Mouse (Mus musculus): ENCODE data around the gene 1700016K19Rik. TPM values are rescaled to one million over a fixed set of nuclear protein-coding genes. Genes with fewer than 3 reads are reported as not detected.

Gene 1700016K19Rik
- polyA plus RNA-seq, 1 experiment from 2014 or later = 2.6 TPM

DNA sequence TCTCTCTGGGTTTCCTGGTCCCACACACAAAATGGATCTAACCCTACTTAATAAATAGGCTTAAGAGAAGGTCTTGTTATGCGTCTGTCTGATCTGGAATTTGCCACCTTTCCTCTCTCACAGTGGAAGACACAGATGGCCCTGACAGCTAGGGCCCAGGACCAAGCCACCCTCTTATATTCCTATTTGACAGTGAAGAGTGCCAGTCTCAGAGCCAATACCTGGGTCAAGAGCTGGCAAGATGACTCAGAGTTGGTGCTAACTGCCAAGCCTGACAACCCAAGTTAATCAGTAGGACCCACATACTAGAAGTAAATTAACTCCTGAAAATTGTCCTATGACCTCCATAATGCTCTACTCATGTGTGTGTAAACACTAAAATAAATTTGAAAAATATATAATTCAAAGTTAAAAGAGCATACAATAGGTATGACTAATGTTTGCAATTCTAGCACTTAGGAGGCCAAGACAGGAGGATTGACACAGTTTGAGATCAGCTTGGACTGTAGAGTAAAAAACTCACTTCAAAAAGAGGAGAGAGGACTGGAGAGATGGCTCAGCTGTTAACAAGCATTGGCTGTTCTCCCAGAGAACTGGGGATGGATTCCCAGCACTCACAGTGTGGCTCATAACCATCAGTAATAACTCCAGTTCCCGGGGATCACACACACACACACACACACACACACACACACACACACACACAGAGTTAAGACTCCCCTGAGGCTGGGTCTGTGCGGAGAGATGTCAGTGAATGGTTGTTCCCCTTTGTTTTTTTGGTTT, 39.8 kb downstream of the 1700016K19Rik start:
- 94% methylated on average over 3 of the region's 3 CpGs for WGBS
- Histone ChIP-seq H3K27ac (ENCODE audit: low read length) (no peak overlapping the region), H3K4me2 (ENCODE audit: low read depth, low read length) (no peak overlapping the region), H3K9me3 (ENCODE audit: control insufficient read depth, low read length) (no peaks in the 10 kb centered on the region), H3K4me3 (ENCODE audit: low read length) (no peak overlapping the region), H3K36me3 (ENCODE audit: control insufficient read depth, insufficient read depth, low read length) (no peaks in the 10 kb centered on the region), H3K27me3 (replicated peaks; ENCODE audit: control insufficient read depth, insufficient read depth, low read length) (no peaks in the 10 kb centered on the region), H3K4me1 (ENCODE audit: control insufficient read depth, insufficient read depth, low read length) (peaks cover 13% of the 10 kb centered on the region; the same call in 1 of the 2 replicates), H3K9ac (ENCODE audit: low read depth, low read length) (no peak overlapping the region)
- no peak for ATAC-seq

DNA sequence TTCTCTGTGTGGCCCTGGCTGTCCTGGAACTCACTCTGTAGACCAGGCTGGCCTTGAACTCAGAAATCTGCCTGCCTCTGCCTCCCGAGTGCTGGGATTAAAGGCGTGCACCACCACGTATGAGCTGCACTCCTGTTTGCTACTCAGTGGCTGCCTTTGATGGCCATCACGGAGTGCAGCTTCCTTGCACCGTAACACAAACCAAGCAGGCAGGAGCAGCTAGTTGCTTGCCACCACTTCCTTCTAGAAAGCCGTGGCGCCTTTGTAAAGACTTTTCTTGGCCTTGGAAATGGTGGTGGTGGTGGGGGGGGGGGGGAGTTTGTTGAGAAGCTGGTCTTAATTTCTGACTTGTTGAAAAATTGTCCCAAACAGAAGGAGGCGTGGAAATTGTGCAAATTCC, 40.4 kb downstream of the 1700016K19Rik start:
- H3K4me3 ChIP-seq (ENCODE audit: low read length) = no peak overlapping the region
- H3K4me1 ChIP-seq (ENCODE audit: control insufficient read depth, insufficient read depth, low read length) = peaks cover 15% of the 10 kb centered on the region; the same call in 1 of the 2 replicates
- no peak overlapping the region for H3K9ac ChIP-seq (ENCODE audit: low read depth, low read length)
- H3K36me3 ChIP-seq (ENCODE audit: control insufficient read depth, insufficient read depth, low read length) = no peaks in the 10 kb centered on the region
- 85% methylated on average over 8 of the region's 8 CpGs for WGBS
- H3K4me2 ChIP-seq (ENCODE audit: low read depth, low read length) = no peak overlapping the region
- no peak overlapping the region for H3K27ac ChIP-seq (ENCODE audit: low read length)
- ATAC-seq = no peak
- H3K9me3 ChIP-seq (ENCODE audit: control insufficient read depth, low read length) = no peaks in the 10 kb centered on the region
- H3K27me3 ChIP-seq (replicated peaks; ENCODE audit: control insufficient read depth, insufficient read depth, low read length) = no peaks in the 10 kb centered on the region

DNA sequence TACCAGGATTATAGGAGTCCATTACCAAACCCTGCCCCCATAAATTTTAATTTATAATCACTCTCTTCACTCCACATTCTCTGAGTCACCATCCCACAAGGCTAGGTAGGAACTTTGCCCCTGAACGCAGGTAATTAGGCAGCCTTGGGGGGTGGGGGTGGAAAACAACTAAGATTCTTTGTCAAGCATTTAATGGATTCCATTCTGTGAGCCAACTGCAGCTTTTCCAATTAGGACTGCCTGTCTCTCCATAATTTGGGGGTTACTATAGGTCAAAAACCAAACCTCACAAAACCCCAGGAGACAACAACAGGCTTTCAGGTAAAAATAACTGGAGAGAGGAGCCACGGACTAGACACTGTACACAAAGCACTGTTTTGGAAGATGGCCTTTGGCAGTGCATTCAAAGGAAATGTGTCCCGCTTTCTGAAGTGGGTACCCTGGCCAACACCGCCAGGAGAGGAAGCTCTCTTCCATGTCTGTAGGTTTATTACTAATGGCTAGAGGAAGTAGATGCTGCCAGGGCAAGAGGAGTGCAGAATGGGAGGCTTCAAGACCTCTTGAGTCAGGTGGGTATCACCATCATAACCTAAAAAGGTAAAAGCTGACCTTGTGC, 41.2 kb downstream of the 1700016K19Rik start:
- Histone ChIP-seq H3K36me3 (ENCODE audit: control insufficient read depth, insufficient read depth, low read length) (no peaks in the 10 kb centered on the region), H3K9ac (ENCODE audit: low read depth, low read length) (no peak overlapping the region), H3K4me3 (ENCODE audit: low read length) (no peak overlapping the region), H3K27me3 (replicated peaks; ENCODE audit: control insufficient read depth, insufficient read depth, low read length) (no peaks in the 10 kb centered on the region), H3K9me3 (ENCODE audit: control insufficient read depth, low read length) (no peaks in the 10 kb centered on the region), H3K27ac (ENCODE audit: low read length) (no peak overlapping the region), H3K4me2 (ENCODE audit: low read depth, low read length) (no peak overlapping the region), H3K4me1 (ENCODE audit: control insufficient read depth, insufficient read depth, low read length) (peaks cover 15% of the 10 kb centered on the region; the same call in 1 of the 2 replicates)
- ATAC-seq = no peak
- 78% methylated on average over 4 of the region's 4 CpGs for WGBS

DNA sequence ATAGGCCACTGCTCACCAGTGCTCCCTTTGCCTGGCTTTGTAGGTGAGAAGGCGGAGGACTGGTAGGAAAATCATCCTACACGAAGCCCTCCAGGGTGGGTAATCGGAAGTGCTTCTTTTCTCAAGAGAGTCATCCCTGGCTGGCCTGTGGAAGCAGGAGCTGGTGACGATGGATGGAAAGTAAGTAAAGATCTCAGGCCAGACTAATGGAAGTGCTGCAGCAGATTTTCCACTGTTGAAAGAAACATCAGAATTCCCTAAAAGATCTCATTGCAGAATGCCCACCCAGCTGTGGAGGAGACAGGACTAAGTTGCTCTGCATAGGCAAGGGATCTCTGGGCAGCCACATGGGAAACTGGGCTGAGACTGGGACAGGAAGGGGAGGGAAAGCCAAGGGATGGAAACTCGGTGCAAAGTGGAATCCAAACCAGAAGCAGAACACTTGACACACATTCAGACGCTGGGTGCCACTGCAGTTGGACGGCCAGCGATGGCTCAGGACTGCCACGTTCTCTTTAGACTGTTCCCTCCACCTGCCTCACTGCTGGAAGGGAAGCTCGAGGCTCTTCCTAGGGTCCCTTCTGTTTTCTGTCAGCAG, 42.4 kb downstream of the 1700016K19Rik start:
- Histone ChIP-seq H3K4me1 (ENCODE audit: control insufficient read depth, insufficient read depth, low read length) (peaks cover 15% of the 10 kb centered on the region; the same call in 1 of the 2 replicates), H3K4me2 (ENCODE audit: low read depth, low read length) (no peak overlapping the region), H3K9ac (ENCODE audit: low read depth, low read length) (no peak overlapping the region), H3K36me3 (ENCODE audit: control insufficient read depth, insufficient read depth, low read length) (no peaks in the 10 kb centered on the region), H3K27me3 (replicated peaks; ENCODE audit: control insufficient read depth, insufficient read depth, low read length) (no peaks in the 10 kb centered on the region), H3K9me3 (ENCODE audit: control insufficient read depth, low read length) (no peaks in the 10 kb centered on the region), H3K4me3 (ENCODE audit: low read length) (no peak overlapping the region), H3K27ac (ENCODE audit: low read length) (peak overlapping the region; percentile 47; the same call in 1 of the 2 replicates)
- no peak for ATAC-seq
- WGBS = 67% methylated on average over 10 of the region's 10 CpGs

DNA sequence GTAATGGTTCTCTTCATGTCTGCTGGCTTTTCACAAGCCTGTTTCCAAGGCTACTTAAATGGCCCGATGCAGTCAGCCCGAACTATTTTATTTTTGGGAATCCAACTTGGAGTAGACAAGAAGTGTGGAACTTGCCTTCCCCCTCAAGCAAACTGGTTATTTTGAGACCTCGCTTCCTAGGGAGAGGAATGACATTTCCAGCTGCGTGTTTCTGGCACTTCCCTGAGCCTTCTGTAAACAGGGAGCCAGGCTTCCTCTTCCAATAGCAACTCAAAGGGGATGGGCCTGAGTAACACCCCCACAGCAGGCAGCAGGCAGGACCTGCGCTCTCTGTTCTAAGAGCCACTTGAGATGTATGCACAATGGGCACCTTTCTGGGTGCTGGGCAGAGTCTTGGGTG, 43.2 kb downstream of the 1700016K19Rik start:
- ATAC-seq = no peak

DNA sequence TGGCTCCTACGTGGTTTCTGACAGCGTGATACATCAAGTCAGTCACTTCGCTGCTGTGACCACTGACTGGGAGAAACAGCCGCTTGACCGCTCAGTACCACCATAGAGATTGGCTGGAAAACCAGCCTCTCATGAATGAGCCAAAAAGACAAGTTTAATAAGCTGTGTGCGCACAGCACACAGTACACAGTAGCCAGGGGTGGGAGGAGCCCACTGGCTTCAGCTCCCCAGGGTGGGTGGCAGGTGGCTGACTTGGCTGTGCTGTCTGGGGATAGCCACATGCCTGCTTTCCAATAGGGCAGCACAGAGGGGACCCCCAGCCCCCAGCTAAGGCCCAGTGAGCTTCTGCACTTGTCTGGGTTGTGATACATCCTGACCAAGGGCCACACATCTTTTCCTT, 44.8 kb downstream of the 1700016K19Rik start:
- Histone ChIP-seq H3K9ac (ENCODE audit: low read depth, low read length) (no peak overlapping the region), H3K4me3 (ENCODE audit: low read length) (no peak overlapping the region), H3K4me1 (ENCODE audit: control insufficient read depth, insufficient read depth, low read length) (peaks cover 15% of the 10 kb centered on the region; the same call in 1 of the 2 replicates), H3K9me3 (ENCODE audit: control insufficient read depth, low read length) (no peaks in the 10 kb centered on the region), H3K27me3 (replicated peaks; ENCODE audit: control insufficient read depth, insufficient read depth, low read length) (no peaks in the 10 kb centered on the region), H3K27ac (ENCODE audit: low read length) (no peak overlapping the region), H3K36me3 (ENCODE audit: control insufficient read depth, insufficient read depth, low read length) (no peaks in the 10 kb centered on the region), H3K4me2 (ENCODE audit: low read depth, low read length) (no peak overlapping the region)
- no peak for ATAC-seq
- WGBS = 75% methylated on average over 6 of the region's 6 CpGs

More for the DNA sequence above, 43.2 kb downstream of the 1700016K19Rik start:
- H3K9ac ChIP-seq (ENCODE audit: low read depth, low read length) = no peak overlapping the region
- no peaks in the 10 kb centered on the region for H3K36me3 ChIP-seq (ENCODE audit: control insufficient read depth, insufficient read depth, low read length)
- no peak overlapping the region for H3K4me3 ChIP-seq (ENCODE audit: low read length)
- no peak overlapping the region for H3K4me2 ChIP-seq (ENCODE audit: low read depth, low read length)
- peak overlapping the region; percentile 39 for H3K27ac ChIP-seq (ENCODE audit: low read length)
- no peaks in the 10 kb centered on the region for H3K9me3 ChIP-seq (ENCODE audit: control insufficient read depth, low read length)
- peaks cover 15% of the 10 kb centered on the region; the same call in 1 of the 2 replicates for H3K4me1 ChIP-seq (ENCODE audit: control insufficient read depth, insufficient read depth, low read length)
- 25% methylated on average over 5 of the region's 5 CpGs for WGBS
- no peaks in the 10 kb centered on the region for H3K27me3 ChIP-seq (replicated peaks; ENCODE audit: control insufficient read depth, insufficient read depth, low read length)

DNA sequence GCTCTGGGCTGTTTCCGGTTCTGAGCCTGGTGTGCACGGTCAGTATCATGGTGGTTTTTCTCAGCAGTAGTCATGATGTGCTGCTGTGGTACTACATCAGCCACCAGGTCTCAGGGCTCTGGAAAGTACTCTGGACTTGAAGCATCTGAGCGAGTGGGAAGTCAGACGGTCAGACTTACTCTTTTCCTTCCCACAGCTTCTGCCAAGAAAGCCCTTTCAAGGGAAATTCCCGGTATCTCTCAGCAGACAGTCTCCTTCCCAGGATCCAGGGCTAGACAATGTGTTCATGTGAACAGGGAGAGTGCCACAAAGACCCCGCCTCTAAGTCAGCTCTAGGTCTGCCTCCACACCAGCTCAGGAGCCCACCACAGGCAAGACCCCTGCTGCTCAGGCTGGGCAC, 45.7 kb downstream of the 1700016K19Rik start:
- no peak overlapping the region for H3K4me3 ChIP-seq (ENCODE audit: low read length)
- H3K27ac ChIP-seq (ENCODE audit: low read length) = no peak overlapping the region; the same call in 1 of the 2 replicates
- no peaks in the 10 kb centered on the region for H3K36me3 ChIP-seq (ENCODE audit: control insufficient read depth, insufficient read depth, low read length)
- no peaks in the 10 kb centered on the region for H3K9me3 ChIP-seq (ENCODE audit: control insufficient read depth, low read length)
- 67% methylated on average over 6 of the region's 6 CpGs for WGBS
- H3K4me2 ChIP-seq (ENCODE audit: low read depth, low read length) = no peak overlapping the region
- H3K9ac ChIP-seq (ENCODE audit: low read depth, low read length) = no peak overlapping the region
- no peaks in the 10 kb centered on the region for H3K27me3 ChIP-seq (replicated peaks; ENCODE audit: control insufficient read depth, insufficient read depth, low read length)
- ATAC-seq = no peak
- peaks cover 15% of the 10 kb centered on the region; the same call in 1 of the 2 replicates for H3K4me1 ChIP-seq (ENCODE audit: control insufficient read depth, insufficient read depth, low read length)

DNA sequence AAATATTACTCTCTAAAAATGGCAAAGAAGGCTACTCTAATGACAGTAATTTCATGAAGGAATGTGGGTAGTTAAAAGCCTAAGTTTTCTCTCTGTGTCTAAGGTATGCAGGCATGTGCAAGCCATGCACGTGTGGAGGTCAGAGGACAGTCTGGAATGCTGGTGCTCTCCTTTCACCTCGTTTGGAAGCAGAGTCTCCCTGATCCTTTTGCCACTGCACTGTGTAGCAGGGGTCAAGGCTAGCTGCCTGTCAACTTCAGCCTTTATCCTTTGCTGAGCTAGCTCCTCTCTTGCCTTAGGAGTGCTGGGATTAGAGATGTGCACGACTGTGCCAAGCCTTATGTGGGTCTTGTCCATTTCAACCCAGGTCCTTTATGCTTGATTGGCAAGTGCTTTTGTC, 50.8 kb downstream of the 1700016K19Rik start:
- Histone ChIP-seq H3K9ac (ENCODE audit: low read depth, low read length) (no peak overlapping the region), H3K27me3 (replicated peaks; ENCODE audit: control insufficient read depth, insufficient read depth, low read length) (no peaks in the 10 kb centered on the region), H3K36me3 (ENCODE audit: control insufficient read depth, insufficient read depth, low read length) (no peaks in the 10 kb centered on the region), H3K4me3 (ENCODE audit: low read length) (no peak overlapping the region), H3K27ac (ENCODE audit: low read length) (no peak overlapping the region), H3K9me3 (ENCODE audit: control insufficient read depth, low read length) (no peaks in the 10 kb centered on the region), H3K4me1 (ENCODE audit: control insufficient read depth, insufficient read depth, low read length) (no peaks in the 10 kb centered on the region), H3K4me2 (ENCODE audit: low read depth, low read length) (no peak overlapping the region)
- WGBS = 37% methylated on average over 3 of the region's 3 CpGs
- ATAC-seq = no peak

DNA sequence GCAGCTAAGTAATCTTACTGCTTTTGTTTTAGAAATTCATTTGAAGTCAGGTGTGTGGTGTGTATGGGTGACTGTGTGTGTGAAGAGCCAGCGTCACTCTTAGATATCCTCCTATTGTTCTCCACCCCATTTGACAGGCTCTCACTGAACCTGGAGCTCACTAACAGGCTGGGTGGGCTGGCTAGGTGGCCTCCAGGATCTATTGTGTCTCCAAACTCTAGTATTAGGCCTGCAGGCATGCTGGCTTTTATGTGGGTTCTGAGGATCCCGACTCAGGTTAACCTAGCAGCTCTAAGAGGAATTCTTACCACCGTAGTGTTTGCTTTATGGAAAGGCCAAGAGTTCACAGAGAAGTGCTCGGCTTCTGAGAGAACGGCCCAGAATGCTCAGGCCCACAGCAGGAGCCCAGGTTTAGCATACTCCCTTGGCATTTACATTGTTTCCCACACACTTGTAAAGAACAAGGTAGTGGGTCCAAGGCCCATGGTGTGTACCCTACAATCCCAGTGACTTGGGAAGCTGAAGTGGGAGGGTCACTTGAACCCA, 51.3 kb downstream of the 1700016K19Rik start:
- no peak overlapping the region for H3K27ac ChIP-seq (ENCODE audit: low read length)
- H3K4me3 ChIP-seq (ENCODE audit: low read length) = no peak overlapping the region
- no peak overlapping the region for H3K9ac ChIP-seq (ENCODE audit: low read depth, low read length)
- no peak overlapping the region for H3K4me2 ChIP-seq (ENCODE audit: low read depth, low read length)
- no peaks in the 10 kb centered on the region for H3K4me1 ChIP-seq (ENCODE audit: control insufficient read depth, insufficient read depth, low read length)
- no peaks in the 10 kb centered on the region for H3K27me3 ChIP-seq (replicated peaks; ENCODE audit: control insufficient read depth, insufficient read depth, low read length)
- H3K9me3 ChIP-seq (ENCODE audit: control insufficient read depth, low read length) = no peaks in the 10 kb centered on the region
- WGBS = 39% methylated on average over 5 of the region's 5 CpGs
- no peak for ATAC-seq
- no peaks in the 10 kb centered on the region for H3K36me3 ChIP-seq (ENCODE audit: control insufficient read depth, insufficient read depth, low read length)
